Mouse (Mus musculus) lung, postnatal 0 days (tissue): Measurements from ENCODE around the gene Ckap2. TPM values are rescaled to one million over a fixed set of nuclear protein-coding genes. Genes with fewer than 3 reads are reported as not detected.

Experiments
- ATAC-seq: fragments of 200-750 bp; cut with Nextera tagmentation; 2 replicates; pipeline ENCODE4 v1.8.0; 2017; ENCODE audit warnings: moderate library complexity
- DNase-seq: peaks from one replicate; pipeline ENCODE4 v3.0.0-alpha.2; 2016; ENCODE audit warnings: low spot score
- H3K27ac ChIP-seq: fragments of 300-500 bp; sonication (generic); 2 replicates; pipeline ENCODE4 v1.5.1; 2014; ENCODE audit warnings: antibody characterized with exemption, mild to moderate bottlenecking, low read length, mixed read lengths
- H3K27me3 ChIP-seq: fragments of 300-500 bp; sonication (generic); replicated peaks from 2 replicates; pipeline ENCODE4 v1.6.1; 2014; ENCODE audit warnings: low read length, mixed read lengths; ENCODE audit not compliant: insufficient read depth
- H3K36me3 ChIP-seq: fragments of 300-500 bp; sonication (generic); 2 replicates; pipeline ENCODE4 v1.6.1; 2014; ENCODE audit warnings: low read length, mixed read lengths; ENCODE audit not compliant: insufficient read depth
- H3K4me1 ChIP-seq: fragments of 300-500 bp; sonication (generic); 2 replicates; pipeline ENCODE4 v1.6.1; 2014; ENCODE audit warnings: antibody characterized with exemption, low read depth, low read length, mixed read lengths; ENCODE audit not compliant: insufficient read depth
- H3K4me2 ChIP-seq: fragments of 300-500 bp; sonication (generic); replicated peaks from 2 replicates; pipeline ENCODE4 v1.6.1; 2014; ENCODE audit warnings: low read depth, mild to moderate bottlenecking, low read length, moderate library complexity, mixed read lengths
- H3K4me3 ChIP-seq: fragments of 300-500 bp; sonication (generic); 2 replicates; pipeline ENCODE4 v1.5.1; 2014; ENCODE audit warnings: low read depth, low read length
- H3K9ac ChIP-seq: fragments of 300-500 bp; sonication (generic); replicated peaks from 2 replicates; pipeline ENCODE4 v1.6.1; 2014; ENCODE audit warnings: low read depth, mild to moderate bottlenecking
- H3K9me3 ChIP-seq: fragments of 300-500 bp; sonication (generic); 2 replicates; pipeline ENCODE4 v1.6.1; 2016; ENCODE audit warnings: low read length, mixed read lengths
- CTCF ChIP-seq: IDR thresholded peaks from 2 replicates; pipeline ENCODE4 v1.5.1; 2016; ENCODE audit warnings: antibody characterized with exemption, mild to moderate bottlenecking
- EP300 ChIP-seq: IDR thresholded peaks from 2 replicates; pipeline ENCODE4 v1.6.1; 2016; ENCODE audit warnings: antibody characterized with exemption, mild to moderate bottlenecking, control low read depth
- WGBS: fragments of 180-500 bp; shearing (Covaris S2); extraction: QIAGEN DNeasy Blood & Tissue Kit; methylation state at CpG from one replicate; pipeline ENCODE4 v1.1.7; 2014; 5-methylcytosine and 5-hydroxymethylcytosine counted together
- polyA plus RNA-seq: library from polyadenylated mRNA; unstranded; fragments of >200 nt; fragmentation: Nextera tagmentation; extraction: Ambion mirVana; gene quantifications from 2 replicates; pipeline ENCODE4 v1.2.1, GENCODE M21; 2015

Ckap2 gene
- polyA plus RNA-seq, 1 experiment from 2014 or later: 2.8 TPM

DNA sequence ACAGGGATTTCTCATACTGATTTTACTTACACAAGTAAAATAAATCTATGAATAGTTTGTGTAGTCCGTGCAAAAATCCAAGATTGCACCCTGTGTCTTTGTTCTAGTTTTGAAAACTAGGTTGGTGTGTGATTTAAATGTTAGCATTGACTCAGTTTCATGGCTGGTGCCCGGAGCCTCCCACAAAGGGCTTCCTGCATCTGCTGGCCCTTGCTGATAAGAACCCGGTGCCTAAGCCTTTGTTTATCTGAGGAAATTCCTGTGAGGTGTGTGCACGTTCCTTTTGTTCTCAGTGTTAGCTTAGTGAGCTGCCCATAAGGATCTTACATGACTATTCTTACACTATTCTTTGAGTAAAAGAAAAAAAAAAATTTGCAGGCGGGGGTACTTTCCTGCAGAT lies 23.4 kb upstream of the Ckap2 start:
- WGBS: 14% methylated on average over 5 of the region's 5 CpGs
- ATAC-seq (peak; percentile 92), DNase-seq (peak; percentile 77)
- Histone ChIP-seq H3K27ac (0 out of 2 replicates have a peak overlapping the region, but pooled peaks have one; percentile 43), H3K4me3 (no peak overlapping the region), H3K9me3 (no peaks in the 10 kb centered on the region), H3K9ac (no peak overlapping the region), H3K36me3 (peaks cover 8% of the 10 kb centered on the region; the same call in 1 of the 2 replicates), H3K27me3 (no peaks in the 10 kb centered on the region), H3K4me2 (no peak overlapping the region), H3K4me1 (no peaks in the 10 kb centered on the region)
- no peak for TF ChIP-seq CTCF
- peak; percentile 97 for TF ChIP-seq EP300

DNA sequence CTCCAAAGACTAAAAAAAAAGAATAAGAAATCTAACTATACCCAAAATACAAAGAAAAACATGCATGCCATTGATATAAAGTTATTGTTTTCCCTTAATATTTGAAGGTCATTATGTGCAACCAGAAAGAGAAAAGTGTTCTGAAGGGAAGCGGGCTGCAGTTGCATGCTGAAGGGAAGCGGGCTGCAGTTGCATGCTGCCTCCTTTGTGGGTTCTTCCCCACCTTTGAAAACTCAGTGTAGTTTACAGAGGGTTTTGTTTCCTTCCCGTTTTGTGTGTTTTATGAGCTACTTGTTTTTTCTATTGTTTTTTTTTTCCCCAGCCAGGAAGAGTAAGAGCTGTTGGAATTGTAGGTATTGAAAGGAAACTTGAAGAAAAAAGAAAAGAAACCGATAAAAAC lies 21.9 kb upstream of the Ckap2 start:
- no peak overlapping the region for H3K4me2 ChIP-seq
- H3K4me3 ChIP-seq: no peak overlapping the region
- peaks cover 15% of the 10 kb centered on the region; the same call in 1 of the 2 replicates for H3K36me3 ChIP-seq
- DNase-seq (no peak), ATAC-seq (no peak)
- H3K27ac ChIP-seq: no peak overlapping the region; the same call in 1 of the 2 replicates
- no peaks in the 10 kb centered on the region for H3K27me3 ChIP-seq
- H3K9me3 ChIP-seq: no peaks in the 10 kb centered on the region
- 56% methylated on average over 4 of the region's 4 CpGs for WGBS
- TF ChIP-seq CTCF: no peak
- no peak for TF ChIP-seq EP300
- H3K9ac ChIP-seq: no peak overlapping the region
- H3K4me1 ChIP-seq: no peaks in the 10 kb centered on the region

DNA sequence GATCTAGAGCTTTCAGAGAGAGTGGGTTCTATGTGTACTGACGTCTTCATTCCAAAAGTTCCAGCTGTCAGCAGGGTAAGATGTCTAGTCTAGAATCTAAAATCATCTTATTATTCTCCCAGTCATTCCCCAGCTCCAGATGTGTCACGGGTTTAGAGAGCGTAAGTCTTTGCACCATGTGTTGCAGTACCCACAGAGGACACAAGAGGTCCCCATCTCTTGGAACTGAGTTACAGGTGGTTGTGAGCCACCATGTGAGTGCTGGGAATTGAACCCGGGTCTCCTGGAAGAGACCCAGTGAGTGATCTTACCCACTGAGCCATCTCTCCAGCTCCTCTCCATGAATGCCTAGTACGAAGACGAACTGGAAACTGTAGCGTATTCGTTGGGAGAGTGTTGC lies 13.9 kb upstream of the Ckap2 start:
- ATAC-seq (no peak), DNase-seq (no peak)
- Histone ChIP-seq H3K4me1 (peaks cover 3% of the 10 kb centered on the region; the same call in 1 of the 2 replicates), H3K27me3 (no peaks in the 10 kb centered on the region), H3K4me3 (no peak overlapping the region), H3K36me3 (peaks cover 19% of the 10 kb centered on the region; the same call in 1 of the 2 replicates), H3K4me2 (no peak overlapping the region), H3K9ac (no peak overlapping the region), H3K9me3 (no peaks in the 10 kb centered on the region), H3K27ac (no peak overlapping the region)
- TF ChIP-seq CTCF (peak; percentile 29), EP300 (no peak)
- WGBS: 96% methylated on average over 8 of the region's 8 CpGs

DNA sequence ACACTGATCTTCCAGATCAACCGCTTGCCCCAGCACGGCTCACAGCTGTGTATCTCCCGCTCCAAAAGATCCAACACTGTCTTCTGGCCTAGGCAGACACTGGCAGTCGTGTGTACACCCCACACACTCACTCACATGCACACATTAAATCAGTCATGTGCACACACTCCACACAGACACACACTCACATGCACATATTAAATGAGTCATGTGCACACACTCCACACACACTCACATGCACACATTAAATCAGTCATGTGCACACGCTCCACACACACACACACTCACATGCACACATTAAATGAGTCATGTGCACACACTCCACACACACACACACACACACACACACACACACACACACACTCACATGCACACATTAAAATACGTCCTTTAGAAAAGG lies 12.3 kb upstream of the Ckap2 start:
- Histone ChIP-seq H3K4me2 (no peak overlapping the region), H3K27ac (no peak overlapping the region), H3K27me3 (no peaks in the 10 kb centered on the region), H3K9ac (no peak overlapping the region), H3K4me3 (no peak overlapping the region), H3K36me3 (peaks cover 11% of the 10 kb centered on the region; the same call in 1 of the 2 replicates), H3K9me3 (no peaks in the 10 kb centered on the region), H3K4me1 (peaks cover 6% of the 10 kb centered on the region; the same call in 1 of the 2 replicates)
- ATAC-seq (no peak), DNase-seq (no peak)
- TF ChIP-seq CTCF (no peak), EP300 (no peak)
- WGBS: 88% methylated on average over 6 of the region's 6 CpGs

GRCm38 (mm10) chr8:22193432-22194010 lies 7.9 kb upstream of the Ckap2 start:
- Histone ChIP-seq H3K4me1 (peaks cover 6% of the 10 kb centered on the region; the same call in 1 of the 2 replicates), H3K4me2 (peak overlapping the region; percentile 64), H3K9ac (peak overlapping the region; percentile 83), H3K36me3 (no peaks in the 10 kb centered on the region), H3K27me3 (no peaks in the 10 kb centered on the region), H3K4me3 (peak overlapping the region; percentile 78), H3K27ac (peak overlapping the region; percentile 99), H3K9me3 (no peaks in the 10 kb centered on the region)
- peak; percentile 74 for DNase-seq
- TF ChIP-seq EP300: peak; percentile 16; the same call in 1 of the 2 replicates
- no peak for TF ChIP-seq CTCF
- WGBS: 6% methylated on average over 12 of the region's 12 CpGs
- ATAC-seq: peak; percentile 25

GRCm38 (mm10) chr8:22192660-22193431 lies 7.2 kb upstream of the Ckap2 start, which contains the start of gene Vps36:
Gene Vps36, plus strand, starts transcription at chr8:22192809.
- H3K4me2 ChIP-seq: peak within 1 kb of the TSS; percentile 64
- peak within 1 kb of the TSS; percentile 78 for H3K4me3 ChIP-seq
- peaks cover 6% of the 10 kb centered on the region; the same call in 1 of the 2 replicates for H3K4me1 ChIP-seq
- TF ChIP-seq CTCF: peak; percentile 93
- TF ChIP-seq EP300: no peak
- no peaks in the 10 kb centered on the region for H3K36me3 ChIP-seq
- no peaks in the 10 kb centered on the region for H3K27me3 ChIP-seq
- H3K27ac ChIP-seq: peak within 1 kb of the TSS; percentile 99
- H3K9me3 ChIP-seq: no peaks in the 10 kb centered on the region
- peak; percentile 95 for ATAC-seq
- peak; percentile 89 for DNase-seq
- under 1% methylated on average over 56 of the region's 73 CpGs for WGBS
- peak within 1 kb of the TSS; percentile 83 for H3K9ac ChIP-seq
